Mouse (Mus musculus) erythroblast, embryonic 14.5 days (primary cell): ENCODE data around the gene Ccdc7a.

ENCODE experiments used
- GATA1 ChIP-seq: IDR thresholded peaks from 2 replicates; pipeline ENCODE4 v1.6.1; 2012; ENCODE audit warnings: low read length, inconsistent platforms, mixed read lengths
- TAL1 ChIP-seq: IDR thresholded peaks from 3 replicates; pipeline ENCODE4 v1.6.1; 2012; ENCODE audit warnings: low read length, inconsistent platforms, mixed read lengths

- TF ChIP-seq TAL1 (peak; percentile 44; the same call in 2 of the 3 replicates), GATA1 (peak; percentile 21; the same call in 1 of the 2 replicates)
These were observed 375.3 kb downstream of the Ccdc7a start for GRCm38 (mm10) chr8:128690056-128690455.
